Mouse (Mus musculus) intestine, embryonic 14.5 days (tissue): ENCODE data around the gene Trmt11. TPM values are rescaled to one million over a fixed set of nuclear protein-coding genes. Genes with fewer than 3 reads are reported as not detected.
"Not testable (repeated sequence)": the region's sequence is repeated elsewhere in the genome, so short reads cannot be mapped to it uniquely, and the experiment has no call there.

Experiments
- ATAC-seq: fragments of 200-750 bp; cut with Nextera tagmentation; replicated peaks from 2 replicates; pipeline ENCODE4 v1.8.0; 2017; ENCODE audit warnings: low read depth, moderate number of reproducible peaks, moderate TSS enrichment, moderate library complexity; ENCODE audit not compliant: low FRiP score, low TSS enrichment
- DNase-seq: peaks from one replicate; pipeline ENCODE4 v3.0.0-alpha.2; 2018; ENCODE audit warnings: low spot score
- H3K27ac ChIP-seq: fragments of 300-500 bp; sonication (generic); 2 replicates; pipeline ENCODE4 v1.5.1; 2014; ENCODE audit warnings: low read depth, mild to moderate bottlenecking, control low read depth
- H3K27me3 ChIP-seq: fragments of 300-500 bp; sonication (generic); replicated peaks from 2 replicates; pipeline ENCODE4 v1.6.1; 2014; ENCODE audit warnings: low read length, control low read depth; ENCODE audit not compliant: control insufficient read depth, insufficient read depth
- H3K36me3 ChIP-seq: fragments of 300-500 bp; sonication (generic); 2 replicates; pipeline ENCODE4 v1.6.1; 2014; ENCODE audit warnings: low read length, control low read depth; ENCODE audit not compliant: control insufficient read depth, insufficient read depth
- H3K4me1 ChIP-seq: fragments of 300-500 bp; sonication (generic); replicated peaks from 2 replicates; pipeline ENCODE4 v1.6.1; 2014; ENCODE audit warnings: low read length, control low read depth, mixed read lengths; ENCODE audit not compliant: control insufficient read depth, insufficient read depth
- H3K4me2 ChIP-seq: fragments of 300-500 bp; sonication (generic); 2 replicates; pipeline ENCODE4 v1.6.1; 2014; ENCODE audit warnings: low read length
- H3K4me3 ChIP-seq: fragments of 300-500 bp; sonication (generic); 2 replicates; pipeline ENCODE4 v1.5.1; 2014; ENCODE audit warnings: low read depth, low read length, control low read depth, mixed read lengths
- H3K9ac ChIP-seq: fragments of 300-500 bp; sonication (generic); 2 replicates; pipeline ENCODE4 v1.6.1; 2014; ENCODE audit warnings: mild to moderate bottlenecking, low read length
- H3K9me3 ChIP-seq: fragments of 300-500 bp; sonication (generic); 2 replicates; pipeline ENCODE4 v1.6.1; 2016; ENCODE audit warnings: low read length, control low read depth; ENCODE audit not compliant: control insufficient read depth
- WGBS: fragments of 180-500 bp; shearing (Covaris S2); extraction: QIAGEN DNeasy Blood & Tissue Kit; methylation state at CpG from one replicate; pipeline ENCODE4 v1.1.7; 2014; 5-methylcytosine and 5-hydroxymethylcytosine counted together
- polyA plus RNA-seq: library from polyadenylated mRNA; unstranded; fragments of >200 nt; fragmentation: Nextera tagmentation; extraction: Ambion mirVana; gene quantifications from 2 replicates; pipeline ENCODE4 v1.2.1, GENCODE M21; 2014

Gene Trmt11
- polyA plus RNA-seq, 1 experiment from 2014 or later: 30.6 TPM

DNA sequence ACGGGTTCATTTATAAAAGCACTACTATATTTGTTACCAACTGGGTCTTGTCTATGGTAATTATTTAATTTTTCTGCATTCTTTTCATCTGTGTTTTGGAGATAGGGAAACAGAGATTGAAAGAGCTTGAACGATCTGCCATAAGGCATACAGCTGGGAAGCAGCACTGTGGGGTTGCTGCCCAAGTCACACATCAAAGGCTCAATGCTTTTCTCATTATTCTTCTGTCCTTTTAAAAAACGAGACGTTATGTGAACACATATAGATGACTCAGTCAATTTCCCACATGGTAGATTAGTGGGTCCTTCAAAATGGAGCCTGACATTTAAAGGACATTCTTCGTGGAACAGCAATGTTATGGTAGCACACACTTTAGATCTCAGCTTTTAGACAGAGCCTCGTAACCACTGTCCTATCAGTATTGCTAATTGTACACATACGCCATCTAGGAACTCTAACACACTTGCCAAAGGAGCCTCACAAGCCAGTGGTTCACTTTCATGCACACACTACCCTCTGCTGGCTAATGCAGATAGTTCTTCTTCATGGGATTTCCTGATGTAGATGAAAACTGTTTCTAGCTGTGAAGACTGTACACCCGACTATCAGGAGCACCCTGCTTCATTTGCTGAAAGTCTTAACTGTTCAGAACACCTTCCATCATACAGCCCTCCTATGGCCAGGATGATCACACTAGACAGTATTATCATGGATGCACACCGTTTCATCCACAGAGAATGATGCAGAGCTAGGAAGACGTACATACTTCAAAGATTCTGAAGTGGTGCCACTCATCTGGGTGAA, 62.6 kb downstream of the Trmt11 start:
- no peak overlapping the region for H3K9ac ChIP-seq
- no peaks in the 10 kb centered on the region for H3K9me3 ChIP-seq
- 68% methylated on average over 10 of the region's 10 CpGs for WGBS
- no peaks in the 10 kb centered on the region for H3K27me3 ChIP-seq
- DNase-seq (no peak), ATAC-seq (no peak)
- H3K4me3 ChIP-seq: no peak overlapping the region
- no peaks in the 10 kb centered on the region for H3K4me1 ChIP-seq
- H3K4me2 ChIP-seq: no peak overlapping the region
- peaks cover 35% of the 10 kb centered on the region for H3K36me3 ChIP-seq
- no peak overlapping the region for H3K27ac ChIP-seq

DNA sequence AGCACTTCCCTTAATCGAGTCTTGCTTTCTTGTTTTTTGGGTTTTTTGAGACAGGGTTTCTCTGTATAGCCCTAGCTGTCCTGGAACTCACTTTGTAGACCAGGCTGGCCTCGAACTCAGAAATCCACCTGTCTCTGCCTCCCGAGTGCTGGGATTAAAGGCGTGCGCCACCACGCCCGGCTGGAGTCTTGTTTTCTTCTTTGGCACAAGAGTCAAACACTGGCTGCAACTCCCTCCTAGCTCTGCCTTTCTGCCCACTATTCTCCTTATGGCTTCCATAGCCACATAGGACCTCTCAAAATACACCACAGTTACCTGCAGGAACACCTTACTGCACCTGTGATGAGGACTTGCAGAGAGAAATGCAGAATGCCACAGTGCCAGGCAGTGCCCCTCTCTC, 64.6 kb downstream of the Trmt11 start:
- ATAC-seq, H3K4me2 ChIP-seq, H3K9me3 ChIP-seq, H3K27ac ChIP-seq, H3K9ac ChIP-seq, H3K4me3 ChIP-seq, DNase-seq, H3K27me3 ChIP-seq, H3K4me1 ChIP-seq: not testable (repeated sequence)
- 93% methylated on average over 7 of the region's 7 CpGs for WGBS
- peaks cover 29% of the 10 kb centered on the region for H3K36me3 ChIP-seq

DNA sequence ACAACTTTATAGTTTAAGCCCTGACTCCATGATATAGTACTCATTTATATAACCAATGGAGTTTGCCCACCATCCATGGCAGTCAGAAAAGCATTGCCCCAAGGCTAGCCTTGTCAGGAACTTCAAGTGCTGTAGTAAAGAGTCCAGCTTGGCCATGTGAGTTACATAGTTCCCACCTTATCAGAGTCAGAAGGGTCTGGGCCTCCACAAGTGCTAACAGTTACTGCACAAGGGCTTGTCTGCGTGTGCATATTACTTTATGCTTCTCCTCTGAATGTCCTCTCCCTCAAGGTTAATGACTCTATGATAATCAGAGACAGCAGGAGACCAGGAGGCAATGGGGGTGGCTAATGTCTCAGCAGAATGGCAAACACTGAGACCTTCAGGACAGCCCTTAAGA, 73.4 kb downstream of the Trmt11 start:
- no peak overlapping the region for H3K9ac ChIP-seq
- no peak for DNase-seq

DNA sequence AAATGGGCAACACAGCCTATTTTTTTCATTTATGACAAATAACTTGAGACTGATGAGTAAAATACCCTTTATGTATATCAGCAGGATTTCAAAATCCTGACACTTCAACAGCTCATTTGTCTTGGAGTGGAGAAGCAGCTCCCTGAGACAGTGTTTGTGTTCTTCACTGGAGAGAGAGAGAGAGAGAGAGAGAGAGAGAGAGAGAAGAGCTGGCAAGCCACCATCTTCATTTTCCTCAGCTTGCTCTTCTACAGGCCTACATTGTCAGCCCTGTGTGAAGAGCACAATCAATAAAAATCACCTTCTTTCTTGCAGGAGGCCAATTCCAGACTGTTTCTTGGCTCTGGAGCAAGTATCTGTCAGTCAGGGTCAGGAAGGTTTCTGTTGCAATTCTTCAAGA, 78.8 kb downstream of the Trmt11 start:
- Histone ChIP-seq H3K4me2 (no peak overlapping the region), H3K9ac (no peak overlapping the region), H3K4me3 (no peak overlapping the region), H3K27me3 (no peaks in the 10 kb centered on the region), H3K4me1 (no peaks in the 10 kb centered on the region), H3K9me3 (no peaks in the 10 kb centered on the region), H3K27ac (no peak overlapping the region), H3K36me3 (no peaks in the 10 kb centered on the region)
- ATAC-seq (no peak), DNase-seq (no peak)

More for the DNA sequence above, 73.4 kb downstream of the Trmt11 start:
- no peaks in the 10 kb centered on the region for H3K4me1 ChIP-seq
- H3K27ac ChIP-seq: no peak overlapping the region
- H3K4me3 ChIP-seq: no peak overlapping the region
- ATAC-seq: no peak
- 89% methylated on average over 1 of the region's 1 CpGs for WGBS
- 0 out of 2 replicates have a peak, but pooled peaks cover 3% of the 10 kb centered on the region for H3K36me3 ChIP-seq
- H3K27me3 ChIP-seq: no peaks in the 10 kb centered on the region
- H3K9me3 ChIP-seq: no peaks in the 10 kb centered on the region
- no peak overlapping the region for H3K4me2 ChIP-seq

DNA sequence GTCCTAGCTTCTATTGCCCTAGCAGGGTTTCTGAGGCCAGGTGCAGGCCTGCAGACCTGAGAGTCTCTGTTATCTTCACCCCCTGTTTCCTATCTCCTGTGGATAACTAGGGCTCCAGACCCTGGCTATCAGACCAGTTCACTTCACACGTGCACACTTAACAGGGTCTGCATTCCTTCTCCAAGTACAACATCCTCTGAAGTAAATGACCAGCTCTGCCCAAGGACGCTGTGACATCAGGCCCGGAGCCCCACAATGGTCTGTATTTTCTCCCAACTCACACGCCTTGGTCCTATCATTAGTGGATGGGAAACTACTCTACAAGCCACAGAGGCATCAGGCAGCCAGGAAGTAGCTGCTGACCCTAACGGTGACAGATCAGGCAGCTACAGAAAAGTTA, 81.4 kb downstream of the Trmt11 start:
- no peak for DNase-seq
- Histone ChIP-seq H3K4me3 (no peak overlapping the region), H3K27ac (no peak overlapping the region), H3K9ac (no peak overlapping the region), H3K36me3 (no peaks in the 10 kb centered on the region), H3K4me1 (no peaks in the 10 kb centered on the region), H3K9me3 (no peaks in the 10 kb centered on the region), H3K4me2 (no peak overlapping the region), H3K27me3 (no peaks in the 10 kb centered on the region)
- 77% methylated on average over 5 of the region's 5 CpGs for WGBS
- ATAC-seq: no peak

DNA sequence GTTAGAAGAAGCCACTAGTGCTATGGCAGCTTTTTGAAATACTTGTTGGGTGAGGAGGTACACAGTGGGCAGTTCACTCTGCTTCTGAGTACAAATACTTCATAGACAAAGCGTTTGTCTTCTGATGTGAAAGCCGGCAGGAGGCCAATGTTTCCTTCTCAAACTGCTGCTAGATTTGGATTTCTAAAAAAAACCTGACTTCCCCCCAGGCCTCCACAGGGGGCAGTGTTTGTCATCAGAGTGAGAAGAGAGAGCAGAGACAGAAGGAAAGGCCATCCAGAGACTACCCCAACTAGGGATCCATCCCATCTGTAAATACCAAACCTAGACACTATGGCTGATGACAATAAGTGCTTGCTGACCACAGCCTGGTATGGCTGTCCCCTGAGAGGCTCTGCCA, 83.3 kb downstream of the Trmt11 start:
- ATAC-seq (no peak), DNase-seq (no peak)
- H3K4me2 ChIP-seq: no peak overlapping the region
- H3K9me3 ChIP-seq: no peaks in the 10 kb centered on the region
- no peak overlapping the region for H3K4me3 ChIP-seq
- H3K27ac ChIP-seq: no peak overlapping the region
- H3K9ac ChIP-seq: no peak overlapping the region
- no peaks in the 10 kb centered on the region for H3K4me1 ChIP-seq
- WGBS: 57% methylated on average over 2 of the region's 2 CpGs
- no peaks in the 10 kb centered on the region for H3K36me3 ChIP-seq
- H3K27me3 ChIP-seq: no peaks in the 10 kb centered on the region

DNA sequence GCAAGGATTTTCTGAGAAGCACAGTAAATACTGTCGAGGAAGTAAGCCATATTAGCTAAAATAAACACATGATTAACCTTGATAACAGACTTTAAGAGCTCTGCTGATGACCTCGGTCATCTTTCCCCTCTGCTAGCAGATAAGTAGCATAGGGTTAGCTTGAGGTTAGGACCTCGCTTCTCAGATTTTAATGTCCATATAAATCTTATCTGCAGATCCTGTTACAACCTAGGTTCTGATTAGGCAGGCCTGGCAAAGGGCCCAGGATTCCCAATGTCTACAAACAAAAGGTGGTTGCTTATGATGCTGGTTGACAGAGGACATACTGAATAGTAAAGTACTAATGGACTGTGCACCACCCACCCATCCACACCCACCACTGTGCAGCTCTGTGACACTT, 83.8 kb downstream of the Trmt11 start:
- no peak overlapping the region for H3K9ac ChIP-seq
- H3K9me3 ChIP-seq: no peaks in the 10 kb centered on the region
- no peak overlapping the region for H3K4me3 ChIP-seq
- no peak for DNase-seq
- H3K4me2 ChIP-seq: no peak overlapping the region
- ATAC-seq: no peak
- no peaks in the 10 kb centered on the region for H3K27me3 ChIP-seq
- H3K27ac ChIP-seq: no peak overlapping the region
- no peaks in the 10 kb centered on the region for H3K4me1 ChIP-seq
- no peaks in the 10 kb centered on the region for H3K36me3 ChIP-seq
- 41% methylated on average over 3 of the region's 3 CpGs for whole genome bisulfite sequencing

DNA sequence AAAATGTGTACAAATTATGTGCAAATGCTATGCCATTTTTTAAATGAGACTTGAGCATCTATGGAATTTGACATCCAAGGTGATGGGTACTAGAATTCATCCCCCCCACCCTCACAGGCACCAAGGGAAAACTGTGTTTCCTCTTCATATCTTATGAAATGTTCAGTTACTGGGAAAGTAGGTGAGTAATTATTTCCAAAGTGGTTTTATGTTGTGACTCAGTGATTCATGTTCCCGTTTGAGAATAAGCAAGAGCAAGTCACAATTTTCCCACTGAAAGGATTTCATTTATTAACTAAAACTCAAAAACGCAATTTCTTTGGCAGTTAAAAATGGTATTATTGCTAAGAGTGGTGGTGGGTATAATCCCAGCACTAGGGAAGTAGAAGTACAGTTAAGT, 95.8 kb downstream of the Trmt11 start:
- Histone ChIP-seq H3K27ac (no peak overlapping the region), H3K4me1 (no peaks in the 10 kb centered on the region), H3K4me3 (no peak overlapping the region), H3K9ac (no peak overlapping the region), H3K9me3 (no peaks in the 10 kb centered on the region), H3K36me3 (no peaks in the 10 kb centered on the region), H3K4me2 (no peak overlapping the region), H3K27me3 (no peaks in the 10 kb centered on the region)
- DNase-seq: no peak
- ATAC-seq: no peak
- 87% methylated on average over 2 of the region's 2 CpGs for WGBS

DNA sequence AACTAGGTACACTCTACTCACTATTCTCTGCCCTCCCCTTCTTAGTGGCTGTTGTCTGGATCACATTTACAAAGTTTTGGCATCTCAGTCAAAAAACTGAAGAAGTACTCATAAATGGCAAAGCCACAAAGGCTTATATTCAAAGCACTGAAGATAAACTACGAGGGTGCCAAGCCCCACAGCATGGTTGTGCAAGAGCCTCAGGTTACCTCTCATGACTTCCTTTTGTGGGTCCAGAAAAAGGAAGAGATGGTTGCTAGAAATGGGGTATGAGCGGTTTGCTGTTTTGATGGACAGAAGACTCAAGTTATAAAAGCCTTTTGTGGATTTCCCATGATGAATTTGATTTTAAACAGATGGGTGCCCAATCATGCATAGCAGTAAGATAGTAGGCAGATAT, 97.4 kb downstream of the Trmt11 start:
- H3K4me3 ChIP-seq: no peak overlapping the region
- H3K27me3 ChIP-seq: no peaks in the 10 kb centered on the region
- 82% methylated on average over 2 of the region's 2 CpGs for WGBS
- H3K9ac ChIP-seq: no peak overlapping the region
- no peak overlapping the region for H3K27ac ChIP-seq
- H3K9me3 ChIP-seq: no peaks in the 10 kb centered on the region
- no peaks in the 10 kb centered on the region for H3K36me3 ChIP-seq
- ATAC-seq (no peak), DNase-seq (no peak)
- H3K4me2 ChIP-seq: no peak overlapping the region
- no peaks in the 10 kb centered on the region for H3K4me1 ChIP-seq
